Mouse (Mus musculus) kidney, embryonic 14.5 days (tissue): Measurements from ENCODE around the gene Olfr1240. TPM values are rescaled to one million over a fixed set of nuclear protein-coding genes. Genes with fewer than 3 reads are reported as not detected.

Experiments
- ATAC-seq: fragments of 200-750 bp; cut with Nextera tagmentation; 2 replicates; pipeline ENCODE4 v1.8.0; 2017; ENCODE audit warnings: moderate number of reproducible peaks, mild to moderate bottlenecking, moderate TSS enrichment, moderate library complexity; ENCODE audit not compliant: low FRiP score, low TSS enrichment
- H3K27ac ChIP-seq: fragments of 300-500 bp; sonication (generic); 2 replicates; pipeline ENCODE4 v1.5.1; 2014; ENCODE audit warnings: low read depth, mild to moderate bottlenecking, low read length, moderate library complexity, mixed read lengths
- H3K27me3 ChIP-seq: fragments of 300-500 bp; sonication (generic); 2 replicates; pipeline ENCODE4 v1.6.1; 2014; ENCODE audit warnings: mild to moderate bottlenecking, low read length; ENCODE audit not compliant: control insufficient read depth, insufficient read depth
- H3K36me3 ChIP-seq: fragments of 300-500 bp; sonication (generic); 2 replicates; pipeline ENCODE4 v1.6.1; 2014; ENCODE audit warnings: low read length, mixed read lengths; ENCODE audit not compliant: control insufficient read depth, insufficient read depth
- H3K4me1 ChIP-seq: fragments of 300-500 bp; sonication (generic); 2 replicates; pipeline ENCODE4 v1.6.1; 2014; ENCODE audit warnings: low read length, mixed read lengths; ENCODE audit not compliant: control insufficient read depth, insufficient read depth
- H3K4me2 ChIP-seq: fragments of 300-500 bp; sonication (generic); replicated peaks from 2 replicates; pipeline ENCODE4 v1.6.1; 2014; ENCODE audit warnings: low read depth, mild to moderate bottlenecking, low read length
- H3K4me3 ChIP-seq: fragments of 300-500 bp; sonication (generic); 2 replicates; pipeline ENCODE4 v1.5.1; 2014; ENCODE audit warnings: mild to moderate bottlenecking, low read length
- H3K9ac ChIP-seq: fragments of 300-500 bp; sonication (generic); 2 replicates; pipeline ENCODE4 v1.6.1; 2014; ENCODE audit warnings: low read depth, mild to moderate bottlenecking, low read length, moderate library complexity
- H3K9me3 ChIP-seq: fragments of 300-500 bp; sonication (generic); 2 replicates; pipeline ENCODE4 v1.6.1; 2016; ENCODE audit warnings: low read length; ENCODE audit not compliant: control insufficient read depth
- WGBS: fragments of 180-500 bp; shearing (Covaris S2); extraction: QIAGEN DNeasy Blood & Tissue Kit; methylation state at CpG from one replicate; pipeline ENCODE4 v1.1.7; 2014; 5-methylcytosine and 5-hydroxymethylcytosine counted together
- polyA plus RNA-seq: library from polyadenylated mRNA; unstranded; fragments of >200 nt; fragmentation: Nextera tagmentation; extraction: Ambion mirVana; gene quantifications from 2 replicates; pipeline ENCODE4 v1.2.1, GENCODE M21; 2014

The Olfr1240 gene
- not detected in 2 replicates for polyA plus RNA-seq

- Histone ChIP-seq H3K27ac (no peak within 1 kb of the TSS), H3K27me3 (no peaks in the 10 kb centered on the region), H3K4me3 (no peak within 1 kb of the TSS), H3K36me3 (no peaks in the 10 kb centered on the region), H3K4me2 (no peak within 1 kb of the TSS), H3K9ac (no peak within 1 kb of the TSS), H3K9me3 (no peaks in the 10 kb centered on the region), H3K4me1 (no peaks in the 10 kb centered on the region)
- WGBS: 82% methylated on average over 3 of the region's 3 CpGs
- ATAC-seq: no peak
These were observed at the start of gene Olfr1240 for GRCm38 (mm10) chr2:89442900-89443299. Olfr1240 (minus strand) TSS chr2:89443000.

GRCm38 (mm10) chr2:89487026-89487425 lies 44.2 kb upstream of the Olfr1240 start, which contains the start of gene Olfr1241:
Olfr1241 (minus strand) TSS chr2:89487126.
- Histone ChIP-seq H3K27ac (no peak within 1 kb of the TSS), H3K9ac (no peak within 1 kb of the TSS), H3K27me3 (no peaks in the 10 kb centered on the region), H3K9me3 (no peaks in the 10 kb centered on the region), H3K4me1 (no peaks in the 10 kb centered on the region), H3K36me3 (no peaks in the 10 kb centered on the region), H3K4me3 (no peak within 1 kb of the TSS), H3K4me2 (no peak within 1 kb of the TSS)
- no peak for ATAC-seq

- WGBS: 93% methylated on average over 2 of the region's 2 CpGs
- Histone ChIP-seq H3K4me3 (no peak within 1 kb of the TSS), H3K4me2 (no peak within 1 kb of the TSS), H3K27ac (no peak within 1 kb of the TSS), H3K36me3 (no peaks in the 10 kb centered on the region), H3K4me1 (no peaks in the 10 kb centered on the region), H3K27me3 (no peaks in the 10 kb centered on the region), H3K9ac (no peak within 1 kb of the TSS), H3K9me3 (no peaks in the 10 kb centered on the region)
- ATAC-seq: no peak
These were observed 22.5 kb downstream of the Olfr1240 start, which contains the start of gene Olfr1239 for GRCm38 (mm10) chr2:89420307-89420706. Olfr1239 (minus strand) TSS chr2:89420407.

GRCm38 (mm10) chr2:89414557-89414956 lies 28.2 kb downstream of the Olfr1240 start:
- Histone ChIP-seq H3K4me3 (no peak overlapping the region), H3K27ac (no peak overlapping the region), H3K4me1 (no peaks in the 10 kb centered on the region), H3K4me2 (no peak overlapping the region), H3K9ac (no peak overlapping the region), H3K27me3 (no peaks in the 10 kb centered on the region), H3K9me3 (no peaks in the 10 kb centered on the region), H3K36me3 (no peaks in the 10 kb centered on the region)
- ATAC-seq: peak; percentile 76; the same call in 1 of the 2 replicates
- WGBS: 71% methylated on average over 1 of the region's 1 CpGs

- WGBS: 90% methylated on average over 2 of the region's 2 CpGs
- H3K9me3 ChIP-seq: no peaks in the 10 kb centered on the region
- H3K9ac ChIP-seq: no peak within 1 kb of the TSS
- no peak within 1 kb of the TSS for H3K4me3 ChIP-seq
- no peaks in the 10 kb centered on the region for H3K36me3 ChIP-seq
- no peak for ATAC-seq
- no peak within 1 kb of the TSS for H3K27ac ChIP-seq
- no peak within 1 kb of the TSS for H3K4me2 ChIP-seq
- H3K27me3 ChIP-seq: no peaks in the 10 kb centered on the region
- H3K4me1 ChIP-seq: no peaks in the 10 kb centered on the region
These were observed 33.2 kb downstream of the Olfr1240 start, which contains the start of gene Olfr1238 for GRCm38 (mm10) chr2:89409576-89409975. Olfr1238 (minus strand) TSS chr2:89409676.

GRCm38 (mm10) chr2:89400882-89401281 lies 41.9 kb downstream of the Olfr1240 start:
- Histone ChIP-seq H3K9ac (no peak overlapping the region), H3K4me1 (no peaks in the 10 kb centered on the region), H3K4me2 (no peak overlapping the region), H3K9me3 (no peaks in the 10 kb centered on the region), H3K27me3 (no peaks in the 10 kb centered on the region), H3K36me3 (no peaks in the 10 kb centered on the region), H3K4me3 (no peak overlapping the region), H3K27ac (no peak overlapping the region)
- 90% methylated on average over 1 of the region's 1 CpGs for WGBS
- no peak for ATAC-seq

Other genes starting within 250 kb of the Olfr1240 start
- gene Olfr1226, start 243.0 kb downstream of the Olfr1240 start, polyA plus RNA-seq: not detected in 2 replicates
- gene Olfr1228, start 188.9 kb downstream of the Olfr1240 start, polyA plus RNA-seq: not detected in 2 replicates
- not detected in 2 replicates for gene Olfr1229, start 155.0 kb downstream of the Olfr1240 start, polyA plus RNA-seq
- not detected in 2 replicates for gene Olfr1230, start 145.7 kb downstream of the Olfr1240 start, polyA plus RNA-seq
- not detected in 2 replicates for gene Olfr1231, start 135.9 kb downstream of the Olfr1240 start, polyA plus RNA-seq
- gene Olfr1232, start 113.3 kb downstream of the Olfr1240 start, polyA plus RNA-seq: not detected in 2 replicates
- gene Olfr1233, start 100.6 kb downstream of the Olfr1240 start, polyA plus RNA-seq: not detected in 2 replicates
- not detected in 2 replicates for gene Olfr1234, start 78.1 kb downstream of the Olfr1240 start, polyA plus RNA-seq
- gene Olfr1238, start 33.3 kb downstream of the Olfr1240 start, polyA plus RNA-seq: not detected in 2 replicates
- not detected in 2 replicates for gene Olfr1239, start 22.6 kb downstream of the Olfr1240 start, polyA plus RNA-seq
- gene Olfr1241, start 44.1 kb upstream of the Olfr1240 start, polyA plus RNA-seq: not detected in 2 replicates
- not detected in 2 replicates for gene Olfr1242, start 55.3 kb upstream of the Olfr1240 start, polyA plus RNA-seq
- not detected in 2 replicates for gene Olfr1243, start 88.5 kb upstream of the Olfr1240 start, polyA plus RNA-seq
- gene Olfr1245, start 135.4 kb upstream of the Olfr1240 start, polyA plus RNA-seq: not detected in 2 replicates
- not detected in 2 replicates for gene Olfr1246, start 150.2 kb upstream of the Olfr1240 start, polyA plus RNA-seq
- not detected in 2 replicates for gene Olfr1247, start 171.1 kb upstream of the Olfr1240 start, polyA plus RNA-seq
- not detected in 2 replicates for gene Olfr1248, start 175.2 kb upstream of the Olfr1240 start, polyA plus RNA-seq
- not detected in 2 replicates for gene Olfr1249, start 192.0 kb upstream of the Olfr1240 start, polyA plus RNA-seq
- gene Olfr1250, start 218.5 kb upstream of the Olfr1240 start, polyA plus RNA-seq: not detected in 2 replicates
- not detected in 2 replicates for gene Olfr1251, start 228.9 kb upstream of the Olfr1240 start, polyA plus RNA-seq